Comparison of ENCODE assay signal across 8 mouse cellular contexts in genomic region chr8:120534504-120535368, GRCm38 (mm10). TPM values are rescaled to one million over a fixed set of nuclear protein-coding genes. Genes with fewer than 3 reads are reported as not detected.
A peak's percentile ranks its signal among the peaks of the same experiment; 100 is the strongest.
DNase-seq lines count a peak whose midpoint lies in the region; ATAC-seq and TF ChIP-seq lines count a peak whose summit lies in the region.

No protein-coding gene starts in this region.

- H3K9ac ChIP-seq in forebrain, embryonic 11.5 days (ENCODE audit: low read length) = peak overlapping the region; percentile 37
- no peak overlapping the region for H3K9ac ChIP-seq in lung, embryonic 15.5 days

- no peaks in the 10 kb centered on the region for H3K9me3 ChIP-seq in E14TG2a.4 (ENCODE audit: low read length)
- no peaks in the 10 kb centered on the region for H3K9me3 ChIP-seq in forebrain, embryonic 11.5 days (ENCODE audit: control insufficient read depth, low read length)
- no peaks in the 10 kb centered on the region for H3K9me3 ChIP-seq in lung, embryonic 15.5 days

- WGBS in forebrain, embryonic 11.5 days = 7% methylated on average over 14 of the region's 14 CpGs
- 15% methylated on average over 13 of the region's 14 CpGs for WGBS in lung, embryonic 15.5 days
- 37% methylated on average over 14 of the region's 14 CpGs for WGBS in thymus, adult 2 months

- H3K4me3 ChIP-seq in E14TG2a.4 (replicated peaks; ENCODE audit: low read length) = peak overlapping the region; percentile 88
- no peak overlapping the region for H3K4me3 ChIP-seq in forebrain, embryonic 11.5 days (ENCODE audit: low read depth, low read length)
- H3K4me3 ChIP-seq in lung, embryonic 15.5 days = no peak overlapping the region
- no peak overlapping the region for H3K4me3 ChIP-seq in thymus, adult 2 months (ENCODE audit: control insufficient read depth, insufficient read depth, low read length)

- TF ChIP-seq CTCF in E14TG2a.4 (conservative IDR thresholded peaks at IDR 0.05; ENCODE audit: low read length) = peak; percentile 95
- peak; percentile 94 for TF ChIP-seq CTCF in thymus, adult 2 months (IDR thresholded peaks at IDR 0.05; ENCODE audit: borderline replicate concordance, control insufficient read depth, extremely low read depth, insufficient read depth, low read length, poor library complexity)

- peaks cover 1% of the 10 kb centered on the region; the same call in 1 of the 2 replicates for H3K36me3 ChIP-seq in E14TG2a.4 (ENCODE audit: insufficient read depth, low read length)
- no peaks in the 10 kb centered on the region for H3K36me3 ChIP-seq in forebrain, embryonic 11.5 days (ENCODE audit: control insufficient read depth, insufficient read depth, low read length)
- H3K36me3 ChIP-seq in lung, embryonic 15.5 days = no peaks in the 10 kb centered on the region
- no peaks in the 10 kb centered on the region for H3K36me3 ChIP-seq in thymus, adult 2 months (ENCODE audit: control insufficient read depth, insufficient read depth, low read length)

- peak overlapping the region; percentile 97; the same call in 1 of the 2 replicates for H3K4me2 ChIP-seq in forebrain, embryonic 11.5 days (ENCODE audit: low read depth, low read length, severe bottlenecking)
- H3K4me2 ChIP-seq in lung, embryonic 15.5 days = peak overlapping the region; percentile 98

- ATAC-seq in forebrain, embryonic 11.5 days (replicated peaks; ENCODE audit: low FRiP score) = peak; percentile 40
- peak; percentile 20; the same call in 1 of the 2 replicates for ATAC-seq in lung, embryonic 15.5 days (ENCODE audit: borderline replicate concordance, extremely low read depth, low FRiP score, low TSS enrichment)

- intact Hi-C loops in heart, postnatal 14 days (cut with DNase I) = loop anchor here (2.0 kb wide), 3 partner anchors 126 to 356 kb away; no protein-coding TSS in a partner anchor

- peak; percentile 83 for DNase-seq in c-Kit-positive CD71-positive TER-119-positive erythroid progenitor cells, embryonic 14.5 days (ENCODE audit: low spot score)
- peak; percentile 91 for DNase-seq in forebrain, embryonic 11.5 days (ENCODE audit: low spot score)
- DNase-seq in heart, postnatal 14 days = peak; percentile 83 to 87
- DNase-seq in layer of hippocampus, adult 11-12 months (ENCODE audit: low spot score) = peak; percentile 84
- DNase-seq in ovary, adult 18-20 months (ENCODE audit: low spot score) = peak; percentile 67
- peak; percentile 87 for DNase-seq in thymus, adult 2 months

- no peak for TF ChIP-seq POLR2A in thymus, adult 2 months (IDR thresholded peaks at IDR 0.05; ENCODE audit: control insufficient read depth, extremely low read depth, insufficient read depth, low read length, poor library complexity)

- H3K27me3 ChIP-seq in E14TG2a.4 (ENCODE audit: insufficient read depth, low read length) = no peaks in the 10 kb centered on the region
- no peaks in the 10 kb centered on the region for H3K27me3 ChIP-seq in forebrain, embryonic 11.5 days (ENCODE audit: control insufficient read depth, insufficient read depth, low read length)
- no peaks in the 10 kb centered on the region for H3K27me3 ChIP-seq in lung, embryonic 15.5 days
- no peaks in the 10 kb centered on the region for H3K27me3 ChIP-seq in thymus, adult 2 months (ENCODE audit: control insufficient read depth, insufficient read depth, low read length)

- peaks cover 69% of the 10 kb centered on the region for H3K4me1 ChIP-seq in E14TG2a.4 (replicated peaks; ENCODE audit: low read depth, low read length)
- peaks cover 75% of the 10 kb centered on the region for H3K4me1 ChIP-seq in forebrain, embryonic 11.5 days (replicated peaks; ENCODE audit: control insufficient read depth, insufficient read depth, low read length)
- peaks cover 87% of the 10 kb centered on the region for H3K4me1 ChIP-seq in lung, embryonic 15.5 days
- peaks cover 61% of the 10 kb centered on the region for H3K4me1 ChIP-seq in thymus, adult 2 months (replicated peaks; ENCODE audit: control insufficient read depth, insufficient read depth, low read length)

- H3K27ac ChIP-seq in forebrain, embryonic 11.5 days (ENCODE audit: low read depth, low read length) = peak overlapping the region; percentile 93
- H3K27ac ChIP-seq in lung, embryonic 15.5 days = peak overlapping the region; percentile 97; the same call in 1 of the 2 replicates
- no peak overlapping the region for H3K27ac ChIP-seq in thymus, adult 2 months (ENCODE audit: control insufficient read depth, insufficient read depth, low read length)

RNA-seq across cellular contexts. Expression of gene Gins2, which starts 54.4 kb away (rescaled TPM):
- polyA plus RNA-seq in forebrain, embryonic 11.5 days (2014; fragmentation: Nextera tagmentation; extraction: Ambion mirVana) = 105 and 115 TPM in 2 replicates
- total RNA-seq in heart, postnatal 14 days (2021) = 1 to 10 TPM; 3.2 to 6.4 TPM
- polyA plus RNA-seq in lung, embryonic 15.5 days (2015; fragmentation: Nextera tagmentation; extraction: Ambion mirVana) = 117 and 124 TPM in 2 replicates
- polyA plus RNA-seq in thymus, adult 2 months (2012; rRNA removed) = 48.3 and 69.1 TPM in 2 replicates
